Mouse (Mus musculus): Measurements from ENCODE around the gene Nek7. TPM values are rescaled to one million over a fixed set of nuclear protein-coding genes. Genes with fewer than 3 reads are reported as not detected.

The Nek7 gene
- total RNA-seq, 2 experiments from 2014 or later = 78.8 to 80.0 TPM

DNA sequence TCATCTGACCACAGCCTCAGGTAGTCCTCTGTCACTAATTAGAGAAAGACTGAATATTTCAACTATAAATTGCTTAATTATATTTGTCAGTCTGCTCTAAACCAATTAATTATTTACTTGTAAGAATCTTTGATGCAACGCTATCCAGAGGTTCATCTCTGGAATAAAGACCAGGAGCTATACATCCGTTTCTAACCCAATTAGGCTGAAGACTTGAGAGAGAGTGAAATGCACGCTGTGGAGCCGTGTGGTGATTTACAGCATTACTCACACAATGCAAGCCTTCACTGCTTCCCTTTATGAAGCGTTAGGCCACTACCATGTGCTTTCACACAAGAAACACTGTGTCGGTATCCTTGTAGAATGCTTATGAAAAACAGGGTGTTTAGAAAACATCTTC lies 96.0 kb downstream of the Nek7 start:
- intact Hi-C loops (cut with DNase I) = no loop called here
- no peak for DNase-seq

DNA sequence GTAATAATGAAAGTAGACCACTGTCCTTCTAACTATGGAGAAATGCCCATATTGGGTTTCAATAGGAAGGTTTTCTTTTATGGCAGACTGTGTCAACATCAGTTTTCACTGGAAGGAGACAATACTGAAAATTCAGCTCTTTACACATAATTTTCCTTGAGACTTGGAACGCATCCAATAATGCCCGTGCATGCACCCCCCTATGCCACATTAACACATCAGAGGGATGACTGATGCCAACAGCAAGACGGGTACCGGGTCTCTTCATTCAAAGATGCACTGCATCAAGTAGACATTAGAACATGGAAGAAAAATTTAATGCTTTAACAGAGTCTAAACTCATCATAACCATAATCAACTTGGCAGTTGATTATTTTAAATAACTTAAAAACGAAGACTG lies 101.7 kb downstream of the Nek7 start:
- DNase-seq = no peak
- intact Hi-C loops (cut with DNase I) = no loop called here

DNA sequence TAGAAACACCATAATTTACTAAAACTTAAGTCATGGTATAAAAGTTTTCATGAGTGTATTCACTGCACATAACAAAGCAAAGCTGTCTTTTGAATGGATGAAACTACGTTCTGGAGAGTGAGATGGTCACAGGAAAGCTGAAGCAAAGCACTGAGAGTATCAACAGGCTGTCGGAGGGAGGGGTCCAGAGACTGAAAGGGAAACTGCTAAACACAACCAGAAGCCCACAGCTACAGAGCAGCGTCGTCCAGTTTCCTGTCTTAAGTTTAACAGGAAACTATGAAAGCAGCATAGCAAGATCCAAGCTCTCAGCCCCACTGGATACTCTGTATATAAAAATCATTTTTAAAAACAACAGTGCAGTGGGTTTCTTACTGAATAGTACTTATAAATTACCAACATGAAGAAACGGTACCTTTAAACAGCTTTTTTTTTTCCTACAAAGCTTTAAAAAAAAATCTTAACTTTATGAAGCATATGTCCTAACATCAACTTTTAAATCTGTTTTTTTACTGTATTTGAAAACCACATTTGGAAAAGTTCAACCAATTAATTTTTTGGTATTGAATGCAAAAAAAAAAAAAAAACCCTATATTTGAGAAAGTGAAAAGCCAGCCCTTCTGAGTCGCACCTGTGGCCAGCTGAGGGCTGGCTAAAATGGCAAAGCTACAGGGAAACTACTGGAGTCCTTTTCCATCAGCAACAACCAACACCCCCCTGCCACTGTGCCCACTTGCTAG lies 102.4 kb downstream of the Nek7 start:
- no peak for DNase-seq
- intact Hi-C loops (cut with DNase I) = no loop called here

- DNase-seq = no peak
- intact Hi-C loops (cut with DNase I) = no loop called here
Observed at GRCm38 (mm10) chr1:138516946-138517345, 103.0 kb downstream of the Nek7 start.

DNA sequence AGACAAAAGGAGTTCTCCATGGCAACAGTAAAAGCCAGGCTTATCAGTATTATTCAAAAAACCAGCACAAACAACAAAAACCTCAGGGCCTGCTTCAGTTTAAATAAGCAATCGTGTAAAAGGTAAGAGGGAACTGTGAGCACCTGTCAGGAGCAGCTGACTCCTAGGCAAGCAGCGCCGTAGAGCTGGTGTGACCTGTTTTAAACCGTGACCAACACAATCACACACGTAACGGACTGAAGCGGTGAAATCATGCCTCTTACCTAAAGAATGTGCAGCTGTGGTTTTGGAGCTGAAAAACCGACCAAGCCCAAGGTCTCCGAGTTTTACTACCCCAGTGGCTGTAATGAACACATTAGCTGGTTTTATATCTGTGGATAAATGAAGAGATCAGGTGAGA lies 104.6 kb downstream of the Nek7 start:
- intact Hi-C loops (cut with DNase I) = no loop called here
- DNase-seq = no peak

GRCm38 (mm10) chr1:138513982-138514381 lies 106.0 kb downstream of the Nek7 start:
- intact Hi-C loops (cut with DNase I) = no loop called here
- DNase-seq = no peak

GRCm38 (mm10) chr1:138510566-138510965 lies 109.4 kb downstream of the Nek7 start:
- DNase-seq = no peak
- intact Hi-C loops (cut with DNase I) = no loop called here

- intact Hi-C loops (cut with DNase I) = loop anchor here (5.0 kb wide), 1 partner anchor 110 kb away; no protein-coding TSS in a partner anchor
- DNase-seq = no peak
Observed at GRCm38 (mm10) chr1:138507446-138508043, 112.4 kb downstream of the Nek7 start.

GRCm38 (mm10) chr1:138507014-138507413 lies 112.9 kb downstream of the Nek7 start:
- DNase-seq = peak; percentile 25 to 35
- intact Hi-C loops (cut with DNase I) = loop anchor here (5.0 kb wide), 1 partner anchor 110 kb away; no protein-coding TSS in a partner anchor

DNA sequence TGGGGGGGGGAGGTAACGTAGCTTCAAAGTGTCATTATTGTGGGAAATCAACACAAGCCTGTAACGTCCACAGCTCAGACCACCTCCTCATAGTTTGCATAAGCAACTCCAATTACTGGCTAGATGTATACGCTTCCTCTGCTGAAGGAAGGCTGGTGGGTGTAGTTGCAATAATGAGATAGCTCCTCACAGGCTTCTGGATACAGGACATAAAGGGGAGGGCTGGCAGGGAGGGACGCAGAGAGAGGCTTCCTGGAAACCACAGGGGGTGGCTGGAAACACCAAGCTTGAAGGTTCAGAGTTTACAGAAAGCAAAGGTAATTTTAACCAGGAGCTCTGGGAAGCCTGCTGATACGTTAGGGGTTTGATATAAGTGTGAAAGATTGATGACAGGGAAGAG lies 115.7 kb downstream of the Nek7 start:
- intact Hi-C loops (cut with DNase I) = no loop called here
- DNase-seq = no peak

- intact Hi-C loops (cut with DNase I) = no loop called here
Observed at GRCm38 (mm10) chr1:138500691-138501090, 119.2 kb downstream of the Nek7 start.

DNA sequence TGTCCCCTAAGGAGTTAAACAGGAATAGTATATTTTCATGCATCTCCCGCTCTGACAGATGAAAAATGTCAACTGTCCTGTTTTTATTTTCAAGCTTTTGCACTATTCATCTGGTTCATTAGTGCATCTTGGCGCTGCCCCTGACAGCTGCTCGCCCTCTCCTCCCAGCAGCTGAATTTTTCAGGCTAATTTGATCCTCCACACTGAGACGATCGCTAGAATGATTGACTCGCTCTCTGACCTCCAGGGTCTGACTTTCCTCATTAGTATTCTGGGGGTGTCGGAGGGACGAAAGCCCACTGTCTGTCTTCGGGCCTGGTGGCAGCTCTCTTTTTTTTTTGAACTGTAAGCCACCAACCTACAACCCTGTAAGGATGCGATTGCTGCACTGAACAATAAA lies 119.8 kb downstream of the Nek7 start:
- intact Hi-C loops (cut with DNase I) = no loop called here
- no peak for DNase-seq

More at GRCm38 (mm10) chr1:138500691-138501090, 119.2 kb downstream of the Nek7 start:
- no peak for DNase-seq

DNA sequence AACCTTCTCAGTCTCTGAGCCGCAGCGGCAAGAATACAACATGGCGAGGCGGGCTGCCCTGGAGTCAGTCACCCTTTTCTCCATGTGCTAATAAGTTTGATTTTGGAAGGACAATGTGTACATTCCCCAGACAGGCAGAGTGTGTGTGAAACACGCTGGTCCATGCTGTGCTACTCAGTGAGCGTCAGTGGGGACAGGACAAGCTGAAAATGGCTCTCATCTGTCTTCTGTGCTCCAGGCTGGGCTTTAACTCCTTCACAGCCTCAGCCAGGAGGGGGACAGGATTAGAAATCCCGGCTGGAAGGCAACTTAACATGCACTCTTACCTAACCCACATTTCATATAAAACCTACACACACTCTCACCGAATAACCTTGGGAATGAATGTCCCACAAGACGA lies 120.5 kb downstream of the Nek7 start:
- no peak for DNase-seq
- intact Hi-C loops (cut with DNase I) = no loop called here

GRCm38 (mm10) chr1:138491382-138492097 lies 128.4 kb downstream of the Nek7 start:
- no peak for DNase-seq
- intact Hi-C loops (cut with DNase I) = loop anchor here (5.0 kb wide), 1 partner anchor 126 kb away; no protein-coding TSS in a partner anchor

DNA sequence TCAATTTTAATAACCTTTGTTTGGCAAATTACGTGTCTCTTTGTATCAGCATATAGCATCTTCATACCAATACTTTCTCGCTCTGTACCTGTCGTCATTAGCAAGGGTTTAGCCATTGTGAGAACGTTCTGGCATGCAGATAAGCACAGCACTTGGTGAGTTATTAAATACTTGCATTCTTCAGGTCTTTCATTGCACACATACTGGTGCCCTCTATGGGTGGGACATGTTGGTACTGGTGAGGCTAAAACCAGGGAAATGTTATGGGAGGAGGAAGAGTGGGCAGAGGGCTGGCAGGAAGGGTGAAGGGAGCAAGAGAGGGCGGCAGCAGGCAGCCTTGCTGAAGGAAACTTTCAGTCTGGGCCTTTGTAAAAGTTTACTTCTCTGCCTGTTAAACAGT lies 132.4 kb downstream of the Nek7 start:
- DNase-seq = no peak
- intact Hi-C loops (cut with DNase I) = loop anchor here (5.0 kb wide), 1 partner anchor 160 kb away; no protein-coding TSS in a partner anchor

- intact Hi-C loops (cut with DNase I) = no loop called here
- no peak for DNase-seq
Observed at GRCm38 (mm10) chr1:138480694-138481093, 139.2 kb downstream of the Nek7 start.

- intact Hi-C loops (cut with DNase I) = no loop called here
Observed at GRCm38 (mm10) chr1:138465352-138465751, 154.6 kb downstream of the Nek7 start.

GRCm38 (mm10) chr1:138461425-138461824 lies 158.5 kb downstream of the Nek7 start:
- intact Hi-C loops (cut with DNase I) = no loop called here
- no peak for DNase-seq

More at GRCm38 (mm10) chr1:138465352-138465751, 154.6 kb downstream of the Nek7 start:
- no peak for DNase-seq

DNA sequence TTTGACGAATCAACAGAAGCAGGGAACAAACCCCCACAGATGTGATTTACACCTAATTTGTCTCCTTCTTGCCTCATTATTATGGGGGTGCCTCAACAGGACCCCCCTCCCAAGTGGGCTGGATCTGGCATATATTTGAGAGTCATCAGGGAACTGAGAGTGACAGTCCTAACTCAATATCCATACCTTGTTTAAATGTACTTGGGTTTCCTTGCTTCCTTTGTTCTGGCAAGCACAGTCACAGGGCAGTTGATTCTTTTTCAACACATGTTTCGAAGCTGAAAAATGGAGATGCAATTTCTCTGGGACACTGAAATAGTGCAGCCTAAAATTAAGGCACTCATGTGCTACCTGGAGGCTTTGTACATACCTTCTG lies 170.5 kb downstream of the Nek7 start:
- intact Hi-C loops (cut with DNase I) = no loop called here
- no peak for DNase-seq

DNA sequence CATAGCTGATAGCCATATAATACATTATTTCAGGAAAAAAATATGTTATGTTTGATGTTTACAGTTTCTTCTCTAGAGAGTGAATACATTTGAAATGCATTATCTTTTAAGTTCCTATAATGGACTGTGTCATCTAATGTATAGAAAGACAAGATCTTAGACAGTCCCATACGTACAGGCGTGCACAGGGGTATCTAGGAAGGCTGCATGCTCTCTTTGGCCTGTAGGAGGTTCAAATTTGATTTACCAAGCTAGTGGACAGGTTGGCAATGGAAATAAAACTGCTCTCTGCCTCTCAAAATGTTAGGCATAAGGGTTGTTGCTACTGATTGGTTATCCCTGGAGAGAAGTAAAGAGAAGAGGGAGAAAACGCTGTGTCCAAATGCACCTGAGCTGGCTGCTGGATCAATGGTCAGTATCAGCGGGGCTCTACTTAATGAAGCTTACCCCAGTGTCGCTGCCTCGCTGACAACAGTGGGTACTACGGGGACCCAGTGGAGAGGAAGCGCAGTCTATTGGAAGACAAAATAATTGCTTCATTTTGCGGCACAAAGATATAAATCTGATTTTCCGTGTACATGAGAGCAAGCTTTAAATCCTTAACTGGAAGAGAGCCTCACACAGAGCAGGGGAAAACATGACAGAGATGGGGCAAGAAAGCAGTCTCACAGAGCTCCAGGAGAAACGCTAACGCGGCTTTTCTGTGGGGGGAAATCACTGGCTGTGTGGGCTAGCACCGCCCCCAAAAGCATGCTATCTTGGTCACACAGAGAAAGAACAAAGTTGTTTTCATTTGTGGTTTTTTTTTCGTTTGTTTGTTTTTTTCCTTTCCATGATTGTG lies 171.1 kb downstream of the Nek7 start:
- intact Hi-C loops (cut with DNase I) = no loop called here
- DNase-seq = no peak

DNA sequence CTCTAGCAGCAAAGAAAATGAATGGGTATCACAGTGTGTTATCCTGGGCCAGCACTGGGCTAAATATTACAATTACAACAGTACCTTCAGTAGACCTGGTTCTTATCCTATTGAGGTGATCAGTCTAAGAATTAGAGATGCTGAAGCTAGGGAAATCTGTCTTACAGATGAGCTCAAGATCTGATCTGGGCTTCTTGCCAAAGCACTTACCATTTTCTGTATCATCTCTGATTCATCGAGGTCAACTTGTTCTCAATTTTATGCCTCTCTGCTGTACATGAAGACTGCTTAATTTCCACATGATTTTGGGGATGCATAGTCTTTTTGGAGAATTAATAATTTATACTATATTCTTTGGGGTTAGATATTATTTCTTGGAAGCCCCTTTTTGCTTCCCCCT lies 173.1 kb downstream of the Nek7 start:
- DNase-seq = no peak
- intact Hi-C loops (cut with DNase I) = no loop called here
